Mouse (Mus musculus) liver, adult (tissue): ENCODE measurements around the gene Spo11.

Experiments used
- GATA4 ChIP-seq: IDR thresholded peaks from 2 replicates; pipeline ENCODE4 v1.6.1; 2014; ENCODE audit warnings: mild to moderate bottlenecking, low read length; ENCODE audit not compliant: insufficient replicate concordance

Spo11 gene

DNA sequence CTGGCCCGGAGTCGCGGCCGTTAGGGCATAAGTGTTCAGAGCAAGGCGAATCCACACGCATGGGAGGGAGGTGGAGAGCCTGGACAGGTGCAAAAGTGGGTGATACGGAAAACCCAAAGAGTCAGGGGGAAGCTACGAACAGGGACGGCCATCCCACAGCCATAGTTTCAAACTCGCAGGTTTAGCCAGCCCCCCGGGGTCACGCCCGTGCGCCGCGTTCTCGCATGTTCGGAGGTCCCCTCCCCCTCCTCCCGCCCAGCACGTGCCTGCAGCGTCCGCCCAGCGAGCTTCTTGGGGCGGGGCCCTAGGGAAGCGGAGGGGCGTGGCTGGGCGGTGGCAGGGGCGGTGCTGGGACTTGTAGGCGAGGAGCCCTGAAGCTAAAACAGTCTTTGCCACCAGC, 42.3 kb downstream of the Spo11 start:
- TF ChIP-seq GATA4: no peak

DNA sequence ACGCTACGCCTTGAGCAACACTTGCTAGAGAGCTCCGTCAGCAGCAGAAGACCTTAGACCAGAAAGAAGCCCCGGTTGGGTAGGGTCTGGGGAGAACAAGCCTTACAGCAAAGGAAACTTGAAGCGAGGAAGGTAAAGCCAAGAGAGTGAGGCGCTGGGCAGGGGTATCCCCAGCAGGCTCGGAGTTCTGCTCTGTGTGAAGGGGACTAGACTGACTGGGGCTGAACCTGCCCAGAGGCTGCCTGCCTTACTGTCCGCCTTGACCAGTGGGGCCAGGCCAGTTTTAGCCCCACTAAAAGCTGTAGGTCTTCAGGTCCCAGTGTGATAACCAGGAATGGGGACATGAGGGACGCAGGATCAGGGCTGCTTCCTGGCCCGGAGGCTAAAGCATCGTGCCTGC, 42.9 kb downstream of the Spo11 start, which contains the start of gene Rbm38:
Gene Rbm38, plus strand, starts transcription at position 69 of the 400 bp plus-strand sequence.
- no peak for TF ChIP-seq GATA4

DNA sequence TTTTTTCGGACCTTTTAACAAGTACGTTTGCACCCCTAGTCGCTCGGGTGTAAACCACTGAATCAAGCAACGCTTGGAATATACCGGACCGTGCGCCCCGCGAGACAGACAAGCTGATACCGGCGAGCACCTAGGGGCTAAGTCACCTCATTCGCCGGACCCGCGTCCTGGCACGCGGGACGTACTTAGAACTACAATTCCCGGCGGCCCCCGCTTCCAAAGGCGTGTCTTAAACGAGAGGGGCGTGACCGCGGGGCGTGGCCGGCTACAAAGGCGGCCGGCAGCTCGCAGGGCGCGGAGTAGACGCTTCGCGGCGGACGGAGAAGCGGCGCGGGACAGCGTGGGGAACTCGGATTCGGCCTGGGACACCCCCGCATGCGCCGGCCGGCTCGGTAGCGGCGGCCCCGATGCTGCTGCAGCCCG, 44.1 kb downstream of the Spo11 start:
- TF ChIP-seq GATA4: no peak

DNA sequence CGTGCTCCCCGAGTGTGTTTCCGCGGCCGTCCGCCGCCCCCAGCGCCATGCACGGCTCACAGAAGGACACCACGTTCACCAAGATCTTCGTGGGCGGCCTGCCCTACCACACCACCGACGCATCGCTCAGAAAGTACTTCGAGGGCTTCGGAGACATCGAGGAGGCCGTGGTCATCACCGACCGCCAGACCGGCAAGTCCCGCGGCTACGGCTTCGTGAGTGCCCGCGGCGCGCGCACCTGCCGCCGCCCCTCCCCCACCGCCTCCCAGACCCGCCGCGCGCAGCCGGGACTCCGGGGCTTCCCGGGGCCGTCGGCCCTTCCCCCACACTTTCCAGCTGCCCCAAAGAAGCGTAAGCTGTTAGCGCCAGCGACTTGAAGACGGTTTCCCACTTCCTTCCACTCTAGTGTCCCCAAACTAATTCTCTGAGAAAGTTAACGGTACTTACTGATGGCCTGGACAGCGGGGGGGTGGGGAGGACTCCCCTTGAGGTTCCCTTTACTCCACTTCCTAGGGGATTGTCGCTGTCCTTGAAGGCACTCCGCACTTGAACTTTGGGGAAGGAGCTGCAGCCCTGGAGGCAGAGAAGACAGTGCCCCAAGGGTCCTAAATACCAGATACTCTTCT, 44.7 kb downstream of the Spo11 start:
- no peak for TF ChIP-seq GATA4

DNA sequence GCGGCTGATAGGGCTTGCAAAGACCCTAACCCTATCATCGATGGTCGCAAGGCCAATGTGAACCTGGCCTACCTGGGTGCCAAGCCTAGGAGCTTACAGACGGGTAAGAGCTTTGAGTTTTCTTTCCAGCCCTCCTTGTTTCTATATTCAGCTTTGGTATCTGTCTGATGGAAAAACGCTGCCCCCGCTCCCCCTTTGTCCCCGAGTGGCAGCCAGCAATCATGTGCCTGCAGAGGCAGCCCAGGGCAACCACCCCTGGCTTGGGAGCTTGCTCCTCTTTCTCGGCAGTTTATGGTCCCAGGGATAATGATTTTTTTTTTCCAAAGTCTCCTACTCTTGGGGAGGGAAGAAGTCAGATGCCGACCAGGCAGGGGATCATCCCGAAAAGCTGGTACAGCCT, 45.3 kb downstream of the Spo11 start:
- TF ChIP-seq GATA4: no peak

DNA sequence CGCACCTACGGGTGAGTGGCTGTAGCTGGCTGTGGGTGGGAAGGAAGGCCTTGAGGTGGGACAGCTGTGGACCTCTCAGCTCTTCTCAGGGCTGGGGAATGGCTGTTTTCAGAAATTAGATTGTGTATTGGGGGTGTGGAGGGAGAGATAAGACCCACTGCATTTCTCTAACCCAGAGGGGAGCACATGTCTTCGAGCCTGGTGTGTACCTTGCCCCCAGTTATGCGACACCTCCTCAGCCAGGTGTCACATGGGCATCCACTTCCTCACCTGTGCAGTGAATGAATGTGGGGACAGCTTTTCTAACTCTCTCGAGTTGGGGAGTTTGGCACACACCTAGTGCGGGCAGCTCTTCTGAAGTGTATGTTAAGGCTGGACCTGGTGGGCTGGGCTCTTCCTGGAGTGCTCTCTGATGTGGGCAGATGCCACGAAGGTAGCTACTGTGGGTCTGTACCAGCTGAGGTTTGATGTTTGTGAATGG, 45.9 kb downstream of the Spo11 start:
- TF ChIP-seq GATA4: no peak

DNA sequence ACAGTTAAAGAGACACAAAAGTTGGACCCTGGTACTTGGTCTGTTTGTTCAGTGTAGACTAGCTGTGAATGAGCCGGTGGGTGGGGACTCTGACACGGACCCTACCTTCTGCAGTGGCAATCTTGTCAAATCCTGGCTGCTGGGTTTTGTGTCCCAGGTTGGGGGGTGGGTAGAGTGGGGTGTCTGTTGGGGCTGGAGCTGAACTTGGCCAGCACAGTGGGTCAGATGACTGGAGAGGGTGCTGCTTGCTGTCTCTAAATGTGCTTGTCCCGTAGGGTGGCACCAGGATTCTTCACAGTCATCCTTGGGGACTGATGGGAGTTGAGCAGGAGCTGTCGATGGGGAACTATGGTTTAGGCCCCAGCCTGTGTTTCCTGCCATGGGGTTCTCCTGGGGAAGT, 46.5 kb downstream of the Spo11 start:
- TF ChIP-seq GATA4: no peak

DNA sequence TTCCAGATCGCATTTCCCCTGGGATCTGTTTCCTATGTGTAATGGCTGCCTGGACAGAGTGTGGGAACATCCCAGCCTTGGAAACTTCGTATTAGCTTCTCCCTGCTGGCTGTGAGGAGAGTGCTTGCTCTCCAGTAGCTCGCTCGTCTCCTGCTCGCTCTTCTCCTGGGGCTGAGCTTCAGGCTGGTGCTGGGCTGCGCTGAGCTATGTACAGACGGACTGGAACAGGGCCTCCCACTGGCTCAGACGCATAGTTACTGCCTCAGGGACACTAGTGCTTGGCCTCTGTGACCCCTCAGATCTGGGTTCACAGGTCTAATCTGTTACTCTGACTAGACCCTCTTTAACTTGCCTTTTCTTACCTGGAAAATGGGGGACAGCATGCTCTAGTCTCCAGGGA, 46.9 kb downstream of the Spo11 start:
- TF ChIP-seq GATA4: no peak

DNA sequence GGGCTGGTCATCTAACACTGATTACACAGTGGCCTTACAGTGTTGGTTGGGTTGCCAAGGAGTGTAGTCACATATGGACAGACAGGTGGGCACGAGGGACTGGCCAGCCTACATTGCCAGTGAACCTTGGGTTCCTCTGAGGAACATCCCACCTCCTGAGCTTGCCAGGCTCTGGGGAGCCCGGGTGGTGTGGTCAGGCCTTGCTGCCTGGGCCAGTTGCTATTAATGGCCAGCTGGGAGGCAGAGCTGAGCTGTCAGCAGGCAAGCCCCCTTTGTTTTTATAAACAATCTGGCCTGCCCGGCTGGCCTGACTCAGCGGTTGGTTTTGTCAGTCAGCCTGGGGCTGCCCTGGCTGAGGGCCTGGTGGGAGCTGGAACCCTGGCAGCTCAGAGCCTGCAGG, 47.4 kb downstream of the Spo11 start:
- TF ChIP-seq GATA4: no peak

DNA sequence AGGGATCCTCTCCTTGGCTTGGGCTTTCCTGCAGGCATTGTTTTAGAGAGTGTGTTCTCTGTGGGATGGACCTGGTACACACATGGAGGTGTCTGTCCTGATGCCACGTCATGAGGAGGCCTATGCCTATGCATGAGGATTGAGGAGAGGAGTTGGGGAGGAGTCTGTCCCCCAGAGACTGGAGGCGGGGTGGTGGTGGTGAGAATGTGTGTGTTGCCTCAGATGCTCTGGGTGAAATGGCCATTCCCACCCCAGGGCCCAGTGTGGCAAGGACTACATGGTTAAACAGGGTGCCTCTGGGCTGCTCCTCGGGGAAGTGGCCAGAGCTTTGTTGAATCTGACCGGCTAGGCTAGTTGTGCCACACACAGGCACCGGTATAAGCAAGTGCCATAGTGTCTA, 48.8 kb downstream of the Spo11 start:
- TF ChIP-seq GATA4: no peak

DNA sequence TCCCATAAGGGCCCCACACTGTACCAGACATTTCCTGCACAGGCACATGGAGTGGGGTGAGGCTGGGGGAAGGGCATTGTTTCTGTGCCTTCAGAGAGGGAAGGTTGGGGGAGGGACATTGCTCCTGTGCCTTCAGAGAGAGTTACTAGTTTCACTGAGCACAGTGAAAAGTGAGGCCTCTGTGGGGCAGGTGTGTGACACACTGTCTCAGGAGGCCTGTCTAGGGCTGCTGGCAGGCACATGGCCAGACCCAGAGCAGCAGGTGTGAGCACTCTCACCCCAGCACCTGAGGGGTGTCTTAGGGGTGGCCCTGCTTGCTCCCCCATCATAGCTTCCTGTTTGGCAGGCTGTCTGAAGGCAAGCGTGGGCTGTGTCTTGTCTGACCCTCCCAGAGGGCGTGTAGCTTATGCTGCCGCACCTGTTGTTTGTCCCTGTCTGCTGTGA, 49.2 kb downstream of the Spo11 start:
- TF ChIP-seq GATA4: no peak

DNA sequence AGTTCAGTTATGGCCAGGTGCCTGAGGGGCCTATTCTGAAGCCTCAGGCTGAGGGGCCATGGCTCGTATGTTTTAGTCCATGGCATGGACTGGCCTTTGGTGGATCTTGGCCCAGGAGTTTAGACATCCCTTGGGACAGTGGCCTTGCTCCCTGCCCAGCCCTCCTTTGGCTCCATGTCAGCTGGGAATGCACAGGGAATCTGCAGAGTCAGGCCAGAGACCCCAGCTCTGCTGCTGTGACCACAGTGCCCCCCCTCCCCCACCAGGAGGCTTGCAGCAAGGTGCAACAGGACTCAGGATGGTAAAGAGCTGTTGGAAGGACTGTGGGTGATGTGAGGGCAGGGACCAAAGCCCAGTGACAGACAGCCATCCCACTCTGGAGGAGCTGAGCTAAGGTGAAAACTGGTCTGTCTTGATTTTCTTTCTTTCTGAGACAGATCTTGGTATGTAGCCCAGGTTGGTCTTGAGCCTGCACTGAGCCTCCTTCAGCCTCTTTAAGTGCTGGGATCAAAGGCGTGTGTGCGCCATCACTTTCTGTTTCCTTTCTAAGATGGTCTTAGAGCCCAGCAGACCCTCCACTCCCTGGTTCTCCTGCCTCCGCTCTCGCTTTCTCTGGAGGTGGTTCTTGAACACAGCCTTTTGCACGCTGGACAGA, 49.8 kb downstream of the Spo11 start:
- no peak for TF ChIP-seq GATA4

DNA sequence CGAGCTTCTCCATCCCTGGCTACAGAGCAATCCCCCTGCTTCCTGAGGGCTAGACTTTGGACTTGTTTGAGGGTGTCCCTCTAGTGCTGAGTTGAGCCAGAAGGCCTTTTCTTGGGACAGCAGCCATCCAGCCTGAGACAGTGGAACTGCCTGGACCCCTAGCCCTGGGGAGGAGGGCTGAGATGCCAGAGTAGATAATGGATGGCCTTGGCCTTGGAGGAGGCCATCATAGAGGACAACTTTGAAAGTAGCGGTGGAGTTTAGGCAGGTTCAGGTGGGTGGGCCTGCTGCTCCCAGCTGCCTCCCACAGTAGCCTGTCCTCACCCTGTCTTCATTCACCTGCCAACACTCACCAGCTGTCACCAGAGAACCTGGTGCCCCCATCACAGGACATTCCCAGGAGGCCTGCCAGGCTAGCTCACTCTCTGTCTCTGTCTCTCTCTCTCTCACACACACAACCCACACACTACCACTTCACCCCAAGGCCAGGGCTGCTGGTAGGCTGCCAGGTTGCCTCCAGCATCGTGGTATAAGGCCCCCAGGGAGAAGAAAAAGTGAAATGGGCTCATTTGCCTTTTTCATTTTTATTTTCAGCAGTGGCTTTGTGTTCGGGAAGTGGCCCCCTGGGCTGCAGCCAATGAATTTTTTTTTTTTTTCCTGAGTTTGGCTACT, 50.5 kb downstream of the Spo11 start:
- TF ChIP-seq GATA4: no peak

DNA sequence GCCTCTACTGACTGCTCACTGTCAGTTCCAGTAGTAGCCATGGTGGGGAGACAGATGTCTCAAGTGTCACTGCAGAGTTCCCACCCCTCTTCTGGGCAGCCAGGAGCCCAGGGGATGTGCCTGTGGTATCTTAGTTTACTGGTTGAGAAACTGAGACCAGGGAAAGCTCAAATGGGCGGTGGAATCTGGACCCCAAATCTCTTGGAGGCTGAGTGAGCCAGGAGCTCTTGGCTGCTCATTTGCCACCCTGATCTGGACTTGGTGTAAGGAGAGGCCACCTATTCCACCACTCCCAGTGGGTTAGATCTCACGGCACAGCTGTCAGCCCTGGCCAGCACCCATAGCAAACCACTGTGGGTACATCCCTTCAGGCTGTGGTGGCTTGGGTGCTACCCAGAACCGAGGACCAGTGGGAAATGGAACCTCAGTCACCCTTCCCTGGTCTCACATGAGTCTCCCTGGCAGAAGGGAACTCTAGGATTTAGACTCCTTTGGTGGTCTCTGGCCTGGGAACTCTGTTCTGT, 51.1 kb downstream of the Spo11 start:
- no peak for TF ChIP-seq GATA4

DNA sequence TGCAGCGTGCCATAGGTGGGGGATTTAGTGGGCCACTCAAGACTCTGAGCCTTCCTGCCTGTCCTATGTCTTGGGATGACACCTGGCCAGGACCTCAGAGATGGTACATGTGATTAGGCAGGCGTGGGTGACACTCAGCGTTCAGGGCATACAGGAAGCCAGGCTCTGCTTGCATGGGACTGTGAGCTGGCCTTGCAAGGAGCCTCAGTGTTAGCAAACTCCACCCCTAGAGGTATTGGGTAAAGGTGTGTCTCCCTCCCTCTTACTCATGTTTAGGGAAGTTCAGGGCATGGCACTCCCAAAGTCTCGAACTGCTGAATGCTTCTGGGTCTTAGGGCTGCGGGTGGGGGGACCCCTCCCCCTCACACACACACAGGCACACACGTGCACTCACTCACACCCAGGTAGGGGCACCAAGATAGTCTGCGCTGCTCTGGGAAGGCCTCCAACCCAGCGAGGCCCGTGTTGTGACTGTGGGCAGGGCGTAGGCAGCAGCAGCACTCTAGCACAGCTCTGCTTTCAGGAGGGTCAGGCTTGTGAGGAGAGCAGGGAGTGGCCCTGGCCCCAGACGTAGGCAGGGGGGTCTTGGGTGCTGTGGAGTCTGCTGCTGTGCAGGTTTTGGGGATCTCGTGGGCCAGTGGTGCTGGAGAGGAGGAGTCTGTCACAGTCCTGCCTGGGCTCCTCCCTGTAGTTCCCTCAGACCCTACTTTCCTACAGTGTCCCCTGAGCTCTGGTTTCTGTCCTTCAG, 53.3 kb downstream of the Spo11 start:
- TF ChIP-seq GATA4: no peak

DNA sequence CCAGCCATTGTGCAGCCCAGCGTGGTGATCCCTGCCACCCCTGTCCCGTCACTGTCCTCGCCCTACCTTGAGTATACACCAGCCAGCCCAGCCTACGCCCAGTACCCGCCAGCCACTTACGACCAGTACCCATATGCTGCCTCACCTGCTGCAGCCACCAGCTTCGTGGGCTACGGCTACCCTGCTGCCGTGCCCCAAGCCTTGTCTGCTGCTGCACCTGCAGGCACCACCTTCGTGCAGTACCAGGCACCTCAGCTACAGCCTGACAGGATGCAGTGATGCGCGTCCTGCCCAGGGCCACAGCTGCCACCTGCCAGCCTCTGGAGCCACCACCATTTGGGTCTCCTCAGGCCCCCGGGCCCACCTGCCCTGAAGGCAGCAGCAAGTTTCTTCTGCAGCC, 56.0 kb downstream of the Spo11 start:
- no peak for TF ChIP-seq GATA4

DNA sequence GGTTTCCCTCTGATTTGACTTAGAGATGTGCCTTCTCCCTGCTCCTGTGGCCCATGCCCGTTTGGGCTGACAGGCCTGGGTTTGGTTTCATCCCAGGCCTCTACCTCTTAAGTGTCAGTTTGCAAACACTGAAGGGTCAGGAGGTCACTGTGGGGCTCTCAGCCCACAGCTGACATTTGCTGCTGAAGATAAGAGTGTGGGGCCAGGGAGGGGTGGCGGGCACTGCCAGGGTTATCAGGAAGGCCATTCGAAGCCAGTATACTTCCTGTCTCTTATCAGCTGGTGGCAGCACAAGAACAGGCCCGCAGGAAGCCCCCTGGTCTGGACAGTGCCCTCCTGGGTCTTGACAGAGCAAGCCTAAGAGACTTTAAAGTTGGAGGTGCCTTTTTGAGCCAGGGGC, 57.5 kb downstream of the Spo11 start:
- no peak for TF ChIP-seq GATA4
